Mouse (Mus musculus) heart, postnatal 0 days (tissue): Measurements from ENCODE around the gene Tmem203.

Source experiments
- CTCF ChIP-seq: IDR thresholded peaks from 2 replicates; pipeline ENCODE4 v1.5.1; 2016; ENCODE audit warnings: antibody characterized with exemption, control low read depth, low read depth
- EP300 ChIP-seq: IDR thresholded peaks from 2 replicates; pipeline ENCODE4 v1.6.1; 2016; ENCODE audit warnings: antibody characterized with exemption, low read depth

DNA sequence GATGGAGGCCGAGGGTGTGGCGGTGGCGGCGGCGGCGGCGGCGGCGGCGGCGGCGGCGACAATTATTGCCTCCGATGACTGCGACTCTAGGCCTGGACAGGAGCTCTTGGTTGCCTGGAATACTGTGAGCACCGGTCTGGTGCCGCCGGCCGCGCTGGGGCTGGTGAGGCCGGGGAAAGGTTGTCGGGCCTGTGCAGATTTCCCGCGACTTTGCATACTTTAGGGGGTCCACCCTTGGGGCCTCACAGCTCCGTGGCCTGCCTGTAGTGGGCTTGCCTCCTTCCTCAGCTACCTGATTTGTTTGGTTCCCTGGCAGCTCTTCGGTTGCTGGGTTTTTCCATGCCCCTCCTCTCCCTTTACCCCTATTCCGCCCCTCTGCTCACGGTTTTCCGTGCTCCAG, 17.3 kb downstream of the Tmem203 start:
- TF ChIP-seq CTCF (no peak), EP300 (no peak)
